Mouse (Mus musculus) T-helper 1 cell (primary cell): Measurements from ENCODE around the gene Hist1h2ae.
"Not testable (repeated sequence)": the region's sequence is repeated elsewhere in the genome, so short reads cannot be mapped to it uniquely, and the experiment has no call there.

Experiments
- in situ Hi-C: fragments of 300-600 bp; cut with MboI, MseI; formaldehyde crosslinking; loops from one replicate; pipeline ENCODE4 v1.15.1; 2025; ENCODE audit warnings: high pct_unique_total_duplicates

The Hist1h2ae gene

GRCm38 (mm10) chr13:23584331-23584730 is 13.3 kb upstream of the Hist1h2ae start:
- in situ Hi-C loops: no loop called here

- in situ Hi-C loops: no loop called here
Measured at GRCm38 (mm10) chr13:23583387-23584068, 12.5 kb upstream of the Hist1h2ae start.

GRCm38 (mm10) chr13:23582219-23583056 is 11.4 kb upstream of the Hist1h2ae start:
- in situ Hi-C loops: no loop called here

- in situ Hi-C loops: no loop called here
Measured at GRCm38 (mm10) chr13:23581408-23582218, 10.6 kb upstream of the Hist1h2ae start, which contains the start of gene Hist1h4d. TSS of gene Hist1h4d (plus strand) at chr13:23581598.

- in situ Hi-C loops: no loop called here
Measured at GRCm38 (mm10) chr13:23577835-23578234, 6.8 kb upstream of the Hist1h2ae start.

- in situ Hi-C loops: no loop called here
Measured at GRCm38 (mm10) chr13:23576906-23577639, 6.1 kb upstream of the Hist1h2ae start.

- in situ Hi-C loops: no loop called here
Measured at GRCm38 (mm10) chr13:23576351-23576881, 5.4 kb upstream of the Hist1h2ae start.

- in situ Hi-C loops: not testable (repeated sequence)
Measured at GRCm38 (mm10) chr13:23575864-23576313, 4.9 kb upstream of the Hist1h2ae start.

- in situ Hi-C loops: no loop called here
Measured at GRCm38 (mm10) chr13:23575271-23575851, 4.3 kb upstream of the Hist1h2ae start, which contains the start of gene Hist1h3d. TSS of gene Hist1h3d (plus strand) at chr13:23575763.

GRCm38 (mm10) chr13:23574546-23575170 is 3.6 kb upstream of the Hist1h2ae start:
- in situ Hi-C loops: loop anchor here (5.0 kb wide), 2 partner anchors 108 to 1852 kb away; partner anchors contain the start of genes Hist1h2ac, Hist1h2bc and Hist1h2bm

GRCm38 (mm10) chr13:23573898-23574524 is 3.0 kb upstream of the Hist1h2ae start, which contains the start of the genes Hist1h2bf and Hist1h2ad:
TSS of gene Hist1h2bf (minus strand) at chr13:23574196.
TSS of gene Hist1h2ad (plus strand) at chr13:23574381.
- in situ Hi-C loops: loop anchor here (5.0 kb wide), 2 partner anchors 108 to 1852 kb away; partner anchors contain the start of genes Hist1h2ac, Hist1h2bc and Hist1h2bm

GRCm38 (mm10) chr13:23573034-23573897 is 2.2 kb upstream of the Hist1h2ae start:
- in situ Hi-C loops: loop anchor here (5.0 kb wide), 2 partner anchors 109 to 1851 kb away; partner anchors contain the start of genes Hist1h2ac, Hist1h2bc and Hist1h2bm

GRCm38 (mm10) chr13:23572218-23573033 is 1.4 kb upstream of the Hist1h2ae start:
- in situ Hi-C loops: loop anchor here (5.0 kb wide), 2 partner anchors 110 to 1850 kb away; partner anchors contain the start of genes Hist1h2ac, Hist1h2bc and Hist1h2bm

- in situ Hi-C loops: loop anchor here (5.0 kb wide), 2 partner anchors 111 to 1849 kb away; partner anchors contain the start of genes Hist1h2ac, Hist1h2bc and Hist1h2bm
Measured at GRCm38 (mm10) chr13:23571504-23572217, 641 bp upstream of the Hist1h2ae start.

- in situ Hi-C loops: loop anchor here (5.0 kb wide), 2 partner anchors 112 to 1848 kb away; partner anchors contain the start of genes Hist1h2ac, Hist1h2bc and Hist1h2bm
Measured at GRCm38 (mm10) chr13:23570261-23571021, 579 bp downstream of the Hist1h2ae start.
